In the genomic region with DNA sequence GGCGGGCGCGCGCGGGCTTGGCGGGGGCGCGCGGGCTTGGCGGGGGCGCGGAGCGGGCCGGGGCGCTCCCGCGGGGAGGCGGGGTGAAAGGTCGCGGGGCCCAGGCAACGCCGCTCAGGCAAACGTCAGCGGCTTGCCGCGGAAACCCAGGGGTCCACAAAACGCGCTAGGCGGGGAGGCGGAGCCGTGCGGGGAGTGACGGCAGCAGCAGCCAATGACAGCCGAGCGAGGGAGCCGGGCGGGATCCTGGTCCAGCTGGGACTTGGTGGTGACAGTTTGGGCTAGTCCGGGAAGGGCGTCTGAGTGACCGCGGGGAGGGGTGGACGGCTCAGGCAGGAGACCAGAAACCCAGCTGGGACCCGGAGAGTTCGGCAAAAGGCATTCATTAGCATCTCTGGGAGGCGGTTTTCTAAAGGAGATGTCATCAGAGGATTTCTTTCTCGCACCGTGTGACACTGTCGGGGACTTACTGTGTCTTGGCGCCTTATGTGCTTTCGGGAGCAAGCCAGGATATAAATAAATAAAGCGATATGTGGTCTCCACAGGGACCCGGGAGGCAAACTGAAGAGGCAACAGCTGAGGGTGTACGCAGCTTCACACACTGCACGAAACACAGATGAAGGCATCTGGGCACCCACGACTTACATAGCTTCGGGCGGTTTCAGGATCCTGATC, we compare ENCODE assay signal across 8 mouse cellular contexts. TPM values are rescaled to one million over a fixed set of nuclear protein-coding genes. Genes with fewer than 3 reads are reported as not detected.
DNase-seq lines count a peak whose midpoint lies in the region; ATAC-seq and TF ChIP-seq lines count a peak whose summit lies in the region.

No protein-coding gene starts in this region.

- H3K9ac ChIP-seq in forebrain, postnatal 0 days, result peak overlapping the region; percentile 92

- no peaks in the 10 kb centered on the region for H3K9me3 ChIP-seq in G1E (replicated peaks)
- H3K9me3 ChIP-seq in forebrain, postnatal 0 days (ENCODE audit: low read length), result no peaks in the 10 kb centered on the region

- TF ChIP-seq CTCF in G1E (IDR thresholded peaks at IDR 0.05; ENCODE audit: low read depth, low read length), result no peak
- TF ChIP-seq CTCF in forebrain, postnatal 0 days (IDR thresholded peaks at IDR 0.05; ENCODE audit: low read depth), result no peak
- TF ChIP-seq CTCF in layer of hippocampus, adult 2 months (conservative IDR thresholded peaks at IDR 0.05), result no peak

- peak overlapping the region; percentile 83 for H3K4me3 ChIP-seq in G1E (ENCODE audit: low read depth, low read length)
- peak overlapping the region; percentile 91 for H3K4me3 ChIP-seq in forebrain, postnatal 0 days (ENCODE audit: low read depth, low read length)
- H3K4me3 ChIP-seq in layer of hippocampus, adult 2 months, result peak overlapping the region; percentile 63

- peak; percentile 94 for DNase-seq in G1E (ENCODE audit: low spot score)
- DNase-seq in cerebellum, adult 11 months, result peak; percentile 98
- peak; percentile 94 for DNase-seq in forebrain, postnatal 0 days
- peak; percentile 96 to 97 for DNase-seq in heart, postnatal 36 days
- peak; percentile 96 to 97 for DNase-seq in layer of hippocampus, adult 2 months (ENCODE audit: low spot score in 2 of 2)
- peak; percentile 94 to 95 for DNase-seq in lung, adult 18-20 months
- peak; percentile 95 for DNase-seq in ovary, postnatal 10 days (ENCODE audit: low spot score)
- peak; percentile 58 for DNase-seq in thymus, postnatal 14 days

- peak overlapping the region; percentile 93 for H3K27ac ChIP-seq in forebrain, postnatal 0 days (ENCODE audit: low read depth, low read length)
- peak overlapping the region; percentile 93 for H3K27ac ChIP-seq in layer of hippocampus, adult 2 months

- intact Hi-C loops in heart, postnatal 36 days (cut with DNase I), result no loop called here

- H3K36me3 ChIP-seq in G1E (replicated peaks), result peaks cover 9% of the 10 kb centered on the region
- H3K36me3 ChIP-seq in forebrain, postnatal 0 days (ENCODE audit: insufficient read depth), result no peaks in the 10 kb centered on the region

- peak overlapping the region; percentile 65 for H3K4me2 ChIP-seq in forebrain, postnatal 0 days (ENCODE audit: low read depth)

- H3K27me3 ChIP-seq in G1E (ENCODE audit: insufficient read depth, low read length), result no peaks in the 10 kb centered on the region
- no peaks in the 10 kb centered on the region for H3K27me3 ChIP-seq in forebrain, postnatal 0 days (ENCODE audit: insufficient read depth, low read length)

- H3K4me1 ChIP-seq in G1E (ENCODE audit: insufficient read depth, low read depth, low read length), result peaks cover 32% of the 10 kb centered on the region
- peaks cover 4% of the 10 kb centered on the region; the same call in 1 of the 2 replicates for H3K4me1 ChIP-seq in forebrain, postnatal 0 days (ENCODE audit: insufficient read depth)

- 4% methylated on average over 50 of the region's 57 CpGs for WGBS in forebrain, postnatal 0 days

- peak; percentile 90 for ATAC-seq in G1E (ENCODE audit: extremely low read depth, insufficient number of reproducible peaks, low FRiP score, poor library complexity, severe bottlenecking)
- ATAC-seq in forebrain, postnatal 0 days, result peak; percentile 93

RNA-seq across cellular contexts. Expression of a gene that starts 0.8 kb away (rescaled TPM):
- total RNA-seq in G1E (2014; fragmentation: Nextera tagmentation) (51.9 and 63.2 TPM in 2 replicates), G1E (2017) (18.1 and 21.9 TPM in 2 replicates)
- 5.7 and 6.2 TPM in 2 replicates for polyA plus RNA-seq in G1E (2012)
- 31.2 and 63.7 TPM in 2 replicates for total RNA-seq in forebrain, postnatal 0 days (2014; rRNA removed)
- polyA plus RNA-seq in forebrain, postnatal 0 days (2015; fragmentation: Nextera tagmentation; extraction: Ambion mirVana), result 13.9 and 20.8 TPM in 2 replicates
- 1 to 10 TPM; 2.3 to 3.0 TPM for total RNA-seq in heart, postnatal 36 days (2021)
- 10 to 100 TPM; 24.5 to 27.2 TPM for total RNA-seq in layer of hippocampus, adult 2 months (2021)

Comparison
In these comparisons a context has a peak if more than half of its experiments do, and no peak if none do; other contexts are left out.
1. Peak in every context shown above with its lines: DNase-seq, ATAC-seq, H3K4me3 ChIP-seq and H3K27ac ChIP-seq.